Mouse (Mus musculus): ENCODE results near the gene Ano9. TPM values are rescaled to one million over a fixed set of nuclear protein-coding genes. Genes with fewer than 3 reads are reported as not detected.

Gene Ano9
- polyA plus RNA-seq, 1 experiment from 2014 or later: 4.4 TPM

DNA sequence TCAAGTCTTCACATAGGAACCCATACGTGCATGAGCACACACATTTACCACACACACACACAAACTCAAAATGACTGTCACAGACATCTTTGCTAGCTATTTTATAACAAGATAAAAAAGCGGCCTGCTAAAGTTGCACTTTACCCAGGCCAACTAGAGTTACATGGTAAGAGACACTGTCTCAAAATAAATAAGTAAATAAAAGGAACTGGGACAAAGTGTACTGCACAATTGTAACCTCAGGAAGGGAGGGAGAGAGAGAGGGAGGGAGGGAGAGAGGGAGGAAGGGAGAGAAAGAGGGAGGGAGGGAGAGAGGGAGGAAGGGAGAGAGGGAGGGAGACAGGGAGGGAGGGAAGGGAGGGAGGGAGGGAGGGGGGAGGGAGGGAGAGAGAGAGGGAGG lies 65.2 kb downstream of the Ano9 start:
- Histone ChIP-seq H3K4me3 (ENCODE audit: low read length) (no peak overlapping the region), H3K9ac (ENCODE audit: low read depth, low read length) (no peak overlapping the region), H3K9me3 (ENCODE audit: control insufficient read depth, low read length) (no peaks in the 10 kb centered on the region), H3K27me3 (ENCODE audit: control insufficient read depth, insufficient read depth, low read length) (no peaks in the 10 kb centered on the region), H3K4me2 (replicated peaks; ENCODE audit: low read depth, low read length) (no peak overlapping the region), H3K36me3 (ENCODE audit: control insufficient read depth, insufficient read depth, low read length) (no peaks in the 10 kb centered on the region), H3K27ac (ENCODE audit: low read depth, low read length) (no peak overlapping the region), H3K4me1 (ENCODE audit: control insufficient read depth, insufficient read depth, low read length) (peaks cover 5% of the 10 kb centered on the region)
- no peak for ATAC-seq (ENCODE audit: low FRiP score, low TSS enrichment)
- 78% methylated on average over 2 of the region's 2 CpGs for WGBS

DNA sequence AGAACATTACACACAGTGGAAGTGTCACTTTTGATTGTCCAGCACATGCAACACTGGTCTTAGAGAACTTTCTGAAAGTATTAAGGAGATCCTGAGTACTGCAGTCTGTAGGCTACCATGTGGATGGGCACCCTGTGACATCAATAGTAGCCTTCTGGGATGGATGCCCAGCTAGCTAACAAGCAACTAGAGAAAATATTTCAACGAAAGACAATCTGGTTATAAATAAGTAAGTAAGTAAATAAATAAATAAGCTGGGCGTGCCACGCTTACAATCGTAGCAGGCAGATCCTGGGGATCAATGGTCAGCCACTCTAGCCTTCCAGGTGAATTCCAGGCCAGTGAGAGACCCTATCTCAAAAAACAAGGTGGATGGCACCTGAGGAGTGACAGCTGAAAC lies 65.6 kb downstream of the Ano9 start:
- 82% methylated on average over 4 of the region's 4 CpGs for WGBS
- Histone ChIP-seq H3K27ac (ENCODE audit: low read depth, low read length) (no peak overlapping the region), H3K4me1 (ENCODE audit: control insufficient read depth, insufficient read depth, low read length) (peaks cover 9% of the 10 kb centered on the region), H3K36me3 (ENCODE audit: control insufficient read depth, insufficient read depth, low read length) (no peaks in the 10 kb centered on the region), H3K4me2 (replicated peaks; ENCODE audit: low read depth, low read length) (no peak overlapping the region), H3K9ac (ENCODE audit: low read depth, low read length) (no peak overlapping the region), H3K4me3 (ENCODE audit: low read length) (no peak overlapping the region), H3K27me3 (ENCODE audit: control insufficient read depth, insufficient read depth, low read length) (no peaks in the 10 kb centered on the region), H3K9me3 (ENCODE audit: control insufficient read depth, low read length) (no peaks in the 10 kb centered on the region)
- no peak for ATAC-seq (ENCODE audit: low FRiP score, low TSS enrichment)

Other genes with a start within 250 kb of the Ano9 start
- 148 and 226 TPM in 2 replicates for gene Psmd13, start 235.8 kb downstream of the Ano9 start, polyA plus RNA-seq (2014; fragmentation: Nextera tagmentation; extraction: Ambion mirVana)
- gene Sirt3, start 235.5 kb downstream of the Ano9 start, polyA plus RNA-seq (2014; fragmentation: Nextera tagmentation; extraction: Ambion mirVana): 22.8 and 26.2 TPM in 2 replicates
- gene Cox8b, start 217.4 kb downstream of the Ano9 start, polyA plus RNA-seq (2014; fragmentation: Nextera tagmentation; extraction: Ambion mirVana): not detected in 2 replicates
- 0.17 and 0.61 TPM in 2 replicates for gene Nlrp6, start 196.9 kb downstream of the Ano9 start, polyA plus RNA-seq (2014; fragmentation: Nextera tagmentation; extraction: Ambion mirVana)
- 15.9 and 20.5 TPM in 2 replicates for gene Pgghg, start 176.4 kb downstream of the Ano9 start, polyA plus RNA-seq (2014; fragmentation: Nextera tagmentation; extraction: Ambion mirVana)
- 2.2 and 2.6 TPM in 2 replicates for gene Ifitm5, start 167.5 kb downstream of the Ano9 start, polyA plus RNA-seq (2014; fragmentation: Nextera tagmentation; extraction: Ambion mirVana)
- gene Gm45717, start 161.9 kb downstream of the Ano9 start, polyA plus RNA-seq (2014; fragmentation: Nextera tagmentation; extraction: Ambion mirVana): not detected in 2 replicates
- 1,039 and 1,151 TPM in 2 replicates for gene Ifitm2, start 161.8 kb downstream of the Ano9 start, polyA plus RNA-seq (2014; fragmentation: Nextera tagmentation; extraction: Ambion mirVana)
- gene Ifitm1, start 150.6 kb downstream of the Ano9 start, polyA plus RNA-seq (2014; fragmentation: Nextera tagmentation; extraction: Ambion mirVana): 54.4 and 61.4 TPM in 2 replicates
- 154 and 166 TPM in 2 replicates for gene Ifitm3, start 107.0 kb downstream of the Ano9 start, polyA plus RNA-seq (2014; fragmentation: Nextera tagmentation; extraction: Ambion mirVana)
- 0.84 and 1.6 TPM in 2 replicates for gene Ifitm6, start 99.9 kb downstream of the Ano9 start, polyA plus RNA-seq (2014; fragmentation: Nextera tagmentation; extraction: Ambion mirVana)
- not detected in 2 replicates for gene Gm17387, start 88.7 kb downstream of the Ano9 start, polyA plus RNA-seq (2014; fragmentation: Nextera tagmentation; extraction: Ambion mirVana)
- 13.7 and 14.4 TPM in 2 replicates for gene B4galnt4, start 56.7 kb downstream of the Ano9 start, polyA plus RNA-seq (2014; fragmentation: Nextera tagmentation; extraction: Ambion mirVana)
- gene Pkp3, start 39.6 kb downstream of the Ano9 start, polyA plus RNA-seq (2014; fragmentation: Nextera tagmentation; extraction: Ambion mirVana): 4.0 and 4.3 TPM in 2 replicates
- 9.5 and 11.7 TPM in 2 replicates for gene Sigirr, start 17.2 kb downstream of the Ano9 start, polyA plus RNA-seq (2014; fragmentation: Nextera tagmentation; extraction: Ambion mirVana)
- gene Ptdss2, start 4.6 kb upstream of the Ano9 start, polyA plus RNA-seq (2014; fragmentation: Nextera tagmentation; extraction: Ambion mirVana): 58.4 and 63.1 TPM in 2 replicates
- 116 and 122 TPM in 2 replicates for gene Rnh1, start 55.1 kb upstream of the Ano9 start, polyA plus RNA-seq (2014; fragmentation: Nextera tagmentation; extraction: Ambion mirVana)
- 97.2 and 97.8 TPM in 2 replicates for gene Hras, start 76.2 kb upstream of the Ano9 start, polyA plus RNA-seq (2014; fragmentation: Nextera tagmentation; extraction: Ambion mirVana)
- 6.7 and 9.5 TPM in 2 replicates for gene Lrrc56, start 76.4 kb upstream of the Ano9 start, polyA plus RNA-seq (2014; fragmentation: Nextera tagmentation; extraction: Ambion mirVana)
- gene Lmntd2, start 96.3 kb upstream of the Ano9 start, polyA plus RNA-seq (2014; fragmentation: Nextera tagmentation; extraction: Ambion mirVana): 3.3 and 3.4 TPM in 2 replicates
- 52.0 and 52.9 TPM in 2 replicates for gene Rassf7, start 98.1 kb upstream of the Ano9 start, polyA plus RNA-seq (2014; fragmentation: Nextera tagmentation; extraction: Ambion mirVana)
- gene Phrf1, start 111.0 kb upstream of the Ano9 start, polyA plus RNA-seq (2014; fragmentation: Nextera tagmentation; extraction: Ambion mirVana): 48.5 and 82.6 TPM in 2 replicates
- 2.4 and 2.7 TPM in 2 replicates for gene Irf7, start 148.7 kb upstream of the Ano9 start, polyA plus RNA-seq (2014; fragmentation: Nextera tagmentation; extraction: Ambion mirVana)
- gene Cdhr5, start 159.0 kb upstream of the Ano9 start, polyA plus RNA-seq (2014; fragmentation: Nextera tagmentation; extraction: Ambion mirVana): 1.7 and 3.5 TPM in 2 replicates
- 40.2 and 58.1 TPM in 2 replicates for gene Sct, start 161.3 kb upstream of the Ano9 start, polyA plus RNA-seq (2014; fragmentation: Nextera tagmentation; extraction: Ambion mirVana)
- gene Drd4, start 174.2 kb upstream of the Ano9 start, polyA plus RNA-seq (2014; fragmentation: Nextera tagmentation; extraction: Ambion mirVana): 1.4 and 1.6 TPM in 2 replicates
- 64.0 and 79.7 TPM in 2 replicates for gene Deaf1, start 209.9 kb upstream of the Ano9 start, polyA plus RNA-seq (2014; fragmentation: Nextera tagmentation; extraction: Ambion mirVana)
- 36.7 and 46.8 TPM in 2 replicates for gene Tmem80, start 209.9 kb upstream of the Ano9 start, polyA plus RNA-seq (2014; fragmentation: Nextera tagmentation; extraction: Ambion mirVana)
- 9.6 and 18.0 TPM in 2 replicates for gene Eps8l2, start 221.1 kb upstream of the Ano9 start, polyA plus RNA-seq (2014; fragmentation: Nextera tagmentation; extraction: Ambion mirVana)

All from kidney, embryonic 14.5 days (tissue).